Mouse (Mus musculus): Measurements from ENCODE around the gene Mroh2b.

The Mroh2b gene

GRCm38 (mm10) chr15:4898437-4898836, at the start of gene Mroh2b:
Gene Mroh2b, plus strand, starts transcription at chr15:4898737.
- DNase-seq (ENCODE audit: low spot score) = no peak

GRCm38 (mm10) chr15:4850015-4850414, 48.5 kb upstream of the Mroh2b start:
- DNase-seq (ENCODE audit: low spot score) = no peak

- DNase-seq (ENCODE audit: low spot score) = no peak
Observed at GRCm38 (mm10) chr15:4894962-4895361, 3.6 kb upstream of the Mroh2b start.

GRCm38 (mm10) chr15:4934731-4935130, 36.2 kb downstream of the Mroh2b start:
- no peak for DNase-seq (ENCODE audit: low spot score)

- no peak for DNase-seq (ENCODE audit: low spot score)
Observed at GRCm38 (mm10) chr15:4973355-4973754, 74.8 kb downstream of the Mroh2b start.

GRCm38 (mm10) chr15:5002903-5003302, 104.4 kb downstream of the Mroh2b start:
- DNase-seq (ENCODE audit: low spot score) = no peak

- no peak for DNase-seq (ENCODE audit: low spot score)
Observed at GRCm38 (mm10) chr15:5003503-5004196, 105.1 kb downstream of the Mroh2b start.

GRCm38 (mm10) chr15:5009644-5010107, 111.1 kb downstream of the Mroh2b start:
- DNase-seq (ENCODE audit: low spot score) = no peak
